Mouse (Mus musculus) ovary, postnatal 36 days (tissue): ENCODE measurements around the gene Stk36.

Experiments
- DNase-seq: peaks from one replicate; pipeline ENCODE4 v3.0.0; 2022; ENCODE audit warnings: low spot score, mixed read lengths

Stk36 gene

GRCm38 (mm10) chr1:74668371-74668770 is 67.1 kb downstream of the Stk36 start:
- DNase-seq: no peak

- DNase-seq: no peak
These were observed 71.5 kb downstream of the Stk36 start for GRCm38 (mm10) chr1:74672731-74673130.

GRCm38 (mm10) chr1:74676863-74677262 is 75.6 kb downstream of the Stk36 start:
- DNase-seq: no peak

GRCm38 (mm10) chr1:74677843-74678242 is 76.6 kb downstream of the Stk36 start:
- DNase-seq: no peak
